Mouse (Mus musculus) spleen, adult 10 weeks (tissue): ENCODE results near the gene Slc52a3. TPM values are rescaled to one million over a fixed set of nuclear protein-coding genes. Genes with fewer than 3 reads are reported as not detected.

Experiments used
- polyA plus RNA-seq: library from polyadenylated mRNA; stranded (reverse); fragments of 350-450 nt; fragmentation: Illumina TruSeq; extraction: RNeasy Lipid Tissue Mini Kit (QIAGEN cat#74804); gene quantifications from one replicate; pipeline ENCODE4 v1.2.3, GENCODE M21; 2015; ENCODE audit warnings: low replicate concordance; ENCODE audit not compliant: insufficient read depth

Slc52a3 gene
- 1.1 TPM for polyA plus RNA-seq

GRCm38 (mm10) chr2:151996229-151997189 lies at the start of gene Slc52a3:
Slc52a3 (plus strand) TSS chr2:151996511.

DNA sequence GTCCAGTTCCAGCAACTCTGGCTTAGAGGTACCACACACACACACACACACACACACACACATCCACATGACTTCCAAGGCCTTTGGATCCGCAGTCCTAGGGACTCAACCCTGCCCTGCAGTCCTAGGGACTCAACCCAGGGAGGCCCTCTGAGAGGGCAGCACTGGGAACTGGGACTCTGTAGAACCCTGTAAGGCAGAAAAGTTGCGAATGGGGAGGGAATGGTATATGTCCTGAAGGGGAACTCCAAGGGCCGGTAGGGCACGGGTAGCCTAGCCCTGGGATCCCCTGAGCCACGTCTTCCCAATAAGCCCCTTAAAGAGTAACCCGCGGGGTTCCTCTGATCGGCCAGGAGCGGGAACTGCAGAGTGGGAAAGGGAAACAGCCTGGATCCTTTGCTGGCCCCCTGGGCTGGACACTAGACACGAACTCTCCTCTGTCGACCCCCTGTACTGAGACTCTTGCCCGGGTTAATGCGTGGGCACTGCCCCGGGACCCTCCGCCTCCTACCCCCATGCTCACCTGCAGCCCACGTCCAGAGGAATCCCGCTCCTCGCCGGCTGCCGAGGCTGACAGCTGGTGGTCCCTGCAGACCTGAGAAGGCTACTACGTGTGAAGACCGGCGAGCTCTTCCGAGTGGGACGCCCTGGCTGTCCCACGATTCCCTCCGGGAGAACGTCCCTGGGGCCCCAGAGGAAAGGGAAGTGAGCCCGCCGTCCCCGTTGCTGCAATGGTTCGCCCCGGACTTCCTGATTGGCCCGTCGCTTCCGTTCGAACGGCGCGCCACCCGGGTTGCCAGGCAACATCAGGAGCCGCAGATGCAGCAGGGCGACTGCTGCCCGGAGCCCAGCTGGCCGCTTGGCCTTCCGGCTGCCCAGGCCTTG lies 16.6 kb upstream of the Slc52a3 start, which contains the start of gene Fam110a:
Fam110a (minus strand) TSS at position 750 of the 885 bp plus-strand sequence.

Other genes with a start within 250 kb of the Slc52a3 start
- gene Rspo4, start 153.6 kb upstream of the Slc52a3 start, polyA plus RNA-seq: not detected
- 0.19 TPM for gene Angpt4, start 85.3 kb upstream of the Slc52a3 start, polyA plus RNA-seq
- 2.8 TPM for gene Fam110a, start 16.3 kb upstream of the Slc52a3 start, polyA plus RNA-seq
- gene Scrt2, start 85.0 kb downstream of the Slc52a3 start, polyA plus RNA-seq: not detected
- 6.1 TPM for gene Srxn1, start 109.0 kb downstream of the Slc52a3 start, polyA plus RNA-seq
- not detected for gene Tcf15, start 147.1 kb downstream of the Slc52a3 start, polyA plus RNA-seq
- gene Csnk2a1, start 230.3 kb downstream of the Slc52a3 start, polyA plus RNA-seq: 160 TPM